Comparison of ENCODE assay signal across 8 mouse cellular contexts in the genomic region with DNA sequence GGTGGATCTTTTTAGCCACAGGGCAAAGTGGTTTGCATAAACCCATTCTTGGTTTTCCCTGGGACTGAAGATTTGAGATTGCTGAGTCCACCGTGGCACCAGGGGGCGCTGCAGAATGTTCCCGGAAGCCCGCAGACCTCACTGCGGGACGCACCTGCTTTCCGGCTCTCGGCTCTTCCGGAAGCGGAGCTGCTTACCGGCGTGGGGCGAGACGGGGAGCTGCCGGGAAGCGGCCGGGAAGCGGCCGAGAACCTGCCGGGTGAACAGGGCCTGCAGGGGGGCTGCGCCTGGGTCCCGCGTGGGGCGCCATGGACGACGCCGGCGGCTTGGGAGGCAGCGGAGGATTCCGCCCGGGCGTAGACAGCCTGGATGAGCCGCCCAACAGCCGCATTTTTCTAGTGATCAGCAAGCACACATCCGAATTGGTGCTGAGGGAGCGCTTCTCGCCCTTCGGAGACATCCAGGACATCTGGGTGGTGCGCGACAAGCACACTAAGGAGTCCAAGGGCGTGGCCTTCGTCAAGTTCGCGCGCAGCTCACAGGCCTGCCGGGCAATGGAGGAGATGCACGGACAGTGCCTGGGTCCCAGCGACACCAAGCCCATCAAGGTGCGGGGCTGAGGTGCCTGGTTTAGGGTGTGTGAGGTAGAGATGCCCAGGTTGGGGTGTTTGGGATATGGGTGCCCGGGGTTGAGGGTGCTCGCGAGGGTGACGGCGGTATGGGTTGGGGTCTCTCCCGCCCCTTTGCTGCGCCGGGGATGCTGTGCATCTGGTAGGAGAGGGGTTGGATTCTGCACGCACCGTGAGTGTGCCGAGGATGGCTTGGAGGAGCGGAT. TPM values are rescaled to one million over a fixed set of nuclear protein-coding genes. Genes with fewer than 3 reads are reported as not detected.
DNase-seq lines count a peak whose midpoint lies in the region; ATAC-seq and TF ChIP-seq lines count a peak whose summit lies in the region.

A gene (plus strand): TSS at position 164 of the 835 bp plus-strand sequence.

- peak within 1 kb of the TSS; percentile 65 for H3K27ac ChIP-seq in embryonic facial prominence, embryonic 14.5 days (replicated peaks; ENCODE audit: low read depth, low read length)
- peak within 1 kb of the TSS; percentile 67 for H3K27ac ChIP-seq in heart, adult 2 months
- 0 out of 2 replicates have a peak within 1 kb of the TSS, but pooled peaks have one; percentile 28 for H3K27ac ChIP-seq in limb, embryonic 13.5 days
- peak within 1 kb of the TSS; percentile 74 for H3K27ac ChIP-seq in midbrain, embryonic 16.5 days (ENCODE audit: low read length)

- peak; percentile 92 for ATAC-seq in embryonic facial prominence, embryonic 14.5 days (ENCODE audit: low read depth)
- peak; percentile 87 for ATAC-seq in limb, embryonic 13.5 days (ENCODE audit: low FRiP score, low read depth)
- peak; percentile 97 for ATAC-seq in midbrain, embryonic 16.5 days

- TF ChIP-seq EP300 in heart, adult 2 months (IDR thresholded peaks at IDR 0.05; ENCODE audit: insufficient read depth, low read depth, low read length): no peak

- intact Hi-C loops in heart, adult 2 months (cut with DNase I): loop anchor here (1.0 to 2.0 kb wide), 2 partner anchors 37 to 248 kb away; a partner anchor contains a TSS

- H3K4me1 ChIP-seq in embryonic facial prominence, embryonic 14.5 days (ENCODE audit: control insufficient read depth, insufficient read depth, low read length): peaks cover 6% of the 10 kb centered on the region; the same call in 1 of the 2 replicates
- no peaks in the 10 kb centered on the region; the same call in 1 of the 2 replicates for H3K4me1 ChIP-seq in heart, adult 2 months (ENCODE audit: control insufficient read depth, insufficient read depth, low read length)
- H3K4me1 ChIP-seq in limb, embryonic 13.5 days: peaks cover 12% of the 10 kb centered on the region
- peaks cover 13% of the 10 kb centered on the region for H3K4me1 ChIP-seq in midbrain, embryonic 16.5 days (ENCODE audit: control insufficient read depth, insufficient read depth, low read length)

- peak; percentile 92 for DNase-seq in 3T3-L1 (ENCODE audit: low read depth, low spot score)
- DNase-seq in adrenal gland, postnatal 4 days (ENCODE audit: low spot score in 2 of 2): peak; percentile 72 to 85
- peak; percentile 93 for DNase-seq in embryonic facial prominence, embryonic 14.5 days (ENCODE audit: low spot score)
- peak; percentile 88 to 91 for DNase-seq in heart, adult 2 months
- DNase-seq in kidney, adult 8-10 months: peak; percentile 76 to 89
- DNase-seq in spleen, postnatal 10 days (ENCODE audit: low spot score in 2 of 2): peak; percentile 85 to 94

- 0% methylated on average over 41 of the region's 61 CpGs for WGBS in embryonic facial prominence, embryonic 14.5 days
- under 1% methylated on average over 61 of the region's 61 CpGs for WGBS in heart, adult 2 months
- under 1% methylated on average over 61 of the region's 61 CpGs for WGBS in limb, embryonic 13.5 days
- 0% methylated on average over 58 of the region's 61 CpGs for WGBS in midbrain, embryonic 16.5 days

- H3K36me3 ChIP-seq in embryonic facial prominence, embryonic 14.5 days (ENCODE audit: control insufficient read depth, insufficient read depth, low read length): peaks cover 18% of the 10 kb centered on the region; the same call in 1 of the 2 replicates
- peaks cover 13% of the 10 kb centered on the region for H3K36me3 ChIP-seq in heart, adult 2 months (ENCODE audit: control insufficient read depth, insufficient read depth, low read length)
- peaks cover 28% of the 10 kb centered on the region for H3K36me3 ChIP-seq in limb, embryonic 13.5 days
- peaks cover 4% of the 10 kb centered on the region; the same call in 1 of the 2 replicates for H3K36me3 ChIP-seq in midbrain, embryonic 16.5 days (ENCODE audit: control insufficient read depth, insufficient read depth, low read length)

- H3K79me2 ChIP-seq in heart, adult 2 months (replicated peaks; ENCODE audit: control insufficient read depth, insufficient read depth, low read length): peaks cover 6% of the 10 kb centered on the region; the same call in 1 of the 2 replicates

- peak within 1 kb of the TSS; percentile 85 for H3K9ac ChIP-seq in embryonic facial prominence, embryonic 14.5 days (ENCODE audit: low read depth, low read length)
- peak within 1 kb of the TSS; percentile 88 for H3K9ac ChIP-seq in heart, adult 2 months (ENCODE audit: low read depth, low read length)
- peak within 1 kb of the TSS; percentile 86 for H3K9ac ChIP-seq in limb, embryonic 13.5 days
- H3K9ac ChIP-seq in midbrain, embryonic 16.5 days (ENCODE audit: low read depth, low read length): peak within 1 kb of the TSS; percentile 94

- H3K4me2 ChIP-seq in embryonic facial prominence, embryonic 14.5 days (ENCODE audit: low read depth, low read length): peak within 1 kb of the TSS; percentile 77
- peak within 1 kb of the TSS; percentile 93 for H3K4me2 ChIP-seq in limb, embryonic 13.5 days (replicated peaks)
- peak within 1 kb of the TSS; percentile 97 for H3K4me2 ChIP-seq in midbrain, embryonic 16.5 days (ENCODE audit: low read length)

- TF ChIP-seq POLR2A in heart, adult 2 months (IDR thresholded peaks at IDR 0.05; ENCODE audit: insufficient read depth, low read depth, low read length): 0 out of 2 replicates have a peak, but pooled peaks have one; percentile 31

- peak within 1 kb of the TSS; percentile 97 for H3K4me3 ChIP-seq in embryonic facial prominence, embryonic 14.5 days (ENCODE audit: low read depth, low read length)
- peak within 1 kb of the TSS; percentile 96 for H3K4me3 ChIP-seq in heart, adult 2 months
- H3K4me3 ChIP-seq in limb, embryonic 13.5 days: peak within 1 kb of the TSS; percentile 95
- peak within 1 kb of the TSS; percentile 96 for H3K4me3 ChIP-seq in midbrain, embryonic 16.5 days (ENCODE audit: low read depth, low read length)

- H3K27me3 ChIP-seq in embryonic facial prominence, embryonic 14.5 days (replicated peaks; ENCODE audit: control insufficient read depth, insufficient read depth, low read length): no peaks in the 10 kb centered on the region
- H3K27me3 ChIP-seq in heart, adult 2 months (ENCODE audit: control insufficient read depth, insufficient read depth, low read length): no peaks in the 10 kb centered on the region
- H3K27me3 ChIP-seq in limb, embryonic 13.5 days: no peaks in the 10 kb centered on the region
- H3K27me3 ChIP-seq in midbrain, embryonic 16.5 days (ENCODE audit: control insufficient read depth, insufficient read depth, low read depth, low read length): no peaks in the 10 kb centered on the region

- no peak; the same call in 1 of the 2 replicates for TF ChIP-seq CTCF in heart, adult 2 months (IDR thresholded peaks at IDR 0.05)

- H3K9me3 ChIP-seq in embryonic facial prominence, embryonic 14.5 days (ENCODE audit: control insufficient read depth, low read length): no peaks in the 10 kb centered on the region
- no peaks in the 10 kb centered on the region for H3K9me3 ChIP-seq in limb, embryonic 13.5 days
- no peaks in the 10 kb centered on the region for H3K9me3 ChIP-seq in midbrain, embryonic 16.5 days (replicated peaks; ENCODE audit: control insufficient read depth, low read length, poor library complexity, severe bottlenecking)

RNA-seq across cellular contexts. Expression of the gene that starts here (rescaled TPM):
- 10 to 100 TPM; 49.3 to 50.7 TPM for total RNA-seq in adrenal gland, postnatal 4 days (2021)
- 14.4 and 16.0 TPM in 2 replicates for polyA plus RNA-seq in embryonic facial prominence, embryonic 14.5 days (2014; fragmentation: Nextera tagmentation; extraction: Ambion mirVana)
- 10 to 100 TPM; 18.1 to 22.9 TPM for total RNA-seq in heart, adult 2 months (2021)
- 6.9 and 11.4 TPM in 2 replicates for polyA plus RNA-seq in heart, adult 2 months (2012; rRNA removed)
- polyA plus RNA-seq in limb, embryonic 13.5 days (2015; fragmentation: Nextera tagmentation; extraction: Ambion mirVana): 21.0 and 21.3 TPM in 2 replicates
- 17.4 and 17.6 TPM in 2 replicates for polyA plus RNA-seq in midbrain, embryonic 16.5 days (2015; fragmentation: Nextera tagmentation; extraction: Ambion mirVana)

Comparison
In these comparisons a context has a peak if more than half of its experiments do, and no peak if none do; other contexts are left out.
1. Peak in every context shown above with its lines: DNase-seq, ATAC-seq, H3K4me3 ChIP-seq and H3K27ac ChIP-seq.